Mouse (Mus musculus) kidney, postnatal 10 days (tissue): ENCODE results near the gene Cfh.
"Not testable (repeated sequence)": the region's sequence is repeated elsewhere in the genome, so short reads cannot be mapped to it uniquely, and the experiment has no call there.

Experiments used
- DNase-seq: peaks from one replicate; pipeline ENCODE4 v3.0.0; 2021; ENCODE audit warnings: mixed read lengths

Cfh gene

GRCm38 (mm10) chr1:140183664-140184063 lies at the start of gene Cfh:
Cfh (minus strand) TSS chr1:140183764.
- DNase-seq = not testable (repeated sequence)

GRCm38 (mm10) chr1:140226673-140227072 lies 43.1 kb upstream of the Cfh start:
- no peak for DNase-seq

- DNase-seq = no peak
Measured at GRCm38 (mm10) chr1:140225221-140225620, 41.7 kb upstream of the Cfh start.

- no peak for DNase-seq
Measured at GRCm38 (mm10) chr1:140205329-140205728, 21.8 kb upstream of the Cfh start.

DNA sequence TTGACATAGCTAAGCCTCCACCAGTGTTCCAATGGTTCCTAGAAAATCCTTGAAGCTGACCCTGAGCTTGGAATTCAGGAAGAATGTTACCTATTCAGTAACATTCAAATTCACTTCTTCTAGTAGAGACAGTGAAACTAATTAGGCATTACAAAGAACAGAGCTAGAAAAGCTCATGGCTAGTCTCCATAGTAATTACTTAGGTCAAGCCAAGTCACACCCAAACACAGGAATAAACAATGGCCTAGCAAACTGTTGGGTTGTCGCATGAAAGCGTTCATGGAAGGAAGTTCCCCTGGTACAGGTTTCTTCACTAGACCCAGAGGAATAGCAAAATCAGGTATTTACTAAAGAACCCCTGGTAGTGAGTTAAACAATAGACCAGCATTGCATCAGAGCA lies 4.9 kb upstream of the Cfh start:
- not testable (repeated sequence) for DNase-seq

- DNase-seq = peak; percentile 61
Measured at GRCm38 (mm10) chr1:140183208-140183607, 356 bp downstream of the Cfh start.

- DNase-seq = no peak
Measured at GRCm38 (mm10) chr1:140180125-140180524, 3.4 kb downstream of the Cfh start.

- DNase-seq = no peak
Measured at GRCm38 (mm10) chr1:140175442-140175841, 8.1 kb downstream of the Cfh start.

- no peak for DNase-seq
Measured at GRCm38 (mm10) chr1:140171581-140172154, 11.9 kb downstream of the Cfh start.

DNA sequence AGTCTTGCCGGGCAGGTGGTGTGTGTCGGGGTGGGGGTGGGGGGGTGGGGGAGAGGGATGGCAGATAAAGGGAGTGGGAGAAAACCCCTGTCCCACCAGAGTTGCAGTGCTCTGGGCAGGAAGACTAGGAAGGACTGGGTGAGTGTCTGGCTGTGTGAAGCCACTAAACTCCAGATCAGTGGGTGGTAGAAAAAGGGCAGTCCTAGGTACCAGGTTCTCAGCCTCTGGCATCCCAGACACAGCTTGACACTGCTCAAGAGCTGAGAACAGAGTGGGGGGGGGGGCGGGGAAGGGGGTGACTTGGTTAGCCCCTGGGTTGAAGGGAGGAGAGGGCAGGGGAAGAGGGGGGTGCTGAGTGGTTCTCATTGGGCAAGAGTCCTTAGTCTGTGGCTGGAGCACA lies 24.6 kb downstream of the Cfh start:
- no peak for DNase-seq

- DNase-seq = no peak
Measured at GRCm38 (mm10) chr1:140069471-140069870, 114.1 kb downstream of the Cfh start.
